Mouse (Mus musculus): Measurements from ENCODE around the gene Wfdc16. TPM values are rescaled to one million over a fixed set of nuclear protein-coding genes. Genes with fewer than 3 reads are reported as not detected.

Gene Wfdc16
- polyA plus RNA-seq, 1 experiment from 2014 or later = not detected

DNA sequence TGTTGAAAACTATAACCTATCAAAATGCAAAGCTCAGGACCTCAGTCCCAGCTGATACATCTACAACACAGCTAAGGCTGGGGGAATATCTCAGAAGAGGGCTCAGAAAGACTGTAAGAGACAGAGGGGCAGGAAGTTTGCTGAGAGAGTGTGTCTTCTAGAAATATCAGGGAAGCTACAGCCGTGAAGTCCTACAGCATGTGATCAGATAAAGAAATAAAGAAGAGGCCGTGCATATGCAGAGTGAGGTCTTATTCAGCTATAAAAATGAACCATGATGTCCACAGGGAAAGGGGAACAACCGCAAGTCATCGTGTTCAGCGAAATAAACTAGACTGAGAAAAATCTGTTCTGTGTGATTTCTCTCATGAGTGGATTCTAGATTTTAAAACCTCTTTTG is 31.7 kb upstream of the Wfdc16 start:
- no peak for DNase-seq (ENCODE audit: low spot score)
- no peaks in the 10 kb centered on the region for H3K36me3 ChIP-seq (ENCODE audit: control insufficient read depth, insufficient read depth, low read length)
- no peak overlapping the region for H3K9ac ChIP-seq (ENCODE audit: low read length)
- H3K9me3 ChIP-seq (ENCODE audit: control insufficient read depth, low read length) = no peaks in the 10 kb centered on the region; the same call in 1 of the 2 replicates
- no peak overlapping the region for H3K4me2 ChIP-seq (ENCODE audit: low read depth, severe bottlenecking)
- no peaks in the 10 kb centered on the region for H3K27me3 ChIP-seq (ENCODE audit: control insufficient read depth, insufficient read depth, low read length)
- no peaks in the 10 kb centered on the region for H3K4me1 ChIP-seq (ENCODE audit: control insufficient read depth, insufficient read depth, low read length)
- H3K27ac ChIP-seq (replicated peaks; ENCODE audit: low read depth, low read length) = no peak overlapping the region
- ATAC-seq (ENCODE audit: insufficient number of reproducible peaks, low FRiP score, low TSS enrichment, low read depth) = no peak
- WGBS = 88% methylated on average over 5 of the region's 5 CpGs
- H3K4me3 ChIP-seq (ENCODE audit: low read depth, low read length) = no peak overlapping the region

DNA sequence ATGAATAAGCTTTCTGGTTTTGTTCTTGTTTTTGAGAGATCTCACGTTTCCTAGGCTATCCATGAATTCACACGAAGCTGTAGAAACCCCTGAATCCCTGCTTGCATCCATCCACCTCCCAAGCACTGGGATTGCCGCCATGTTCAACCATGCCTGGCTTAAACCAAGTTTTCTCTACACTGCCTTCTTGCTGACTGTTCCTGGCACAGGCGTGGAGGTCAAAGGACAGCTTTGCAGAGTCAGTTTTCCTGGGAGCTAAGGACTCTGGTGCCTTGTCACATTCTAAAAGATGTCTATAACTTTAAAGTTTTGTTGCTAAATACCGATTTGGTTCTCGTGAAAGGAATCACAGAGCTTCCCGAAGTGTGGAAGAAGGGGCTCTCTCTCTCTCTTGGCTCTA is 26.3 kb upstream of the Wfdc16 start:
- DNase-seq (ENCODE audit: low spot score) (no peak), ATAC-seq (ENCODE audit: insufficient number of reproducible peaks, low FRiP score, low TSS enrichment, low read depth) (no peak)
- Histone ChIP-seq H3K9ac (ENCODE audit: low read length) (no peak overlapping the region), H3K4me3 (ENCODE audit: low read depth, low read length) (no peak overlapping the region), H3K36me3 (ENCODE audit: control insufficient read depth, insufficient read depth, low read length) (no peaks in the 10 kb centered on the region), H3K27ac (replicated peaks; ENCODE audit: low read depth, low read length) (no peak overlapping the region), H3K4me2 (ENCODE audit: low read depth, severe bottlenecking) (no peak overlapping the region), H3K27me3 (ENCODE audit: control insufficient read depth, insufficient read depth, low read length) (no peaks in the 10 kb centered on the region), H3K9me3 (ENCODE audit: control insufficient read depth, low read length) (no peaks in the 10 kb centered on the region; the same call in 1 of the 2 replicates), H3K4me1 (ENCODE audit: control insufficient read depth, insufficient read depth, low read length) (no peaks in the 10 kb centered on the region)
- WGBS = 89% methylated on average over 7 of the region's 7 CpGs

DNA sequence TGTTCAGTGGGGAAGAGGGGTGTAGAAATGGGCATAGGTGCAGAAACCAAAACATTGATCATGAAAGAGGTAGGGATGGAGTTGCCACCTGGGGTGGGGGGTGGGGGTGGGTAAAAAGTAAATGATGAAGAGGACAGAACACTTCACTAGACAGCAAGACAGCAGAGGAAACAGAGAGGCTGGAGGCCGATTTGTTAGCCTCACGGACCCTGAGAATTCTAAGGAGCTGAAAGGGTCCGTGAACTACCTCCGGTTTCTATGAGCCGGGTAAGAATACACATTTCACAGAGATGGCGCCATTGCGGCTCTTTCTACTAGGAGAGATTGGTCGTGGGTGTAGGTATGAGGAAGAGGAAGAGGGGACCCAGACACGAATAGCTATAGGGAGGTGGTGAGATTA is 17.9 kb upstream of the Wfdc16 start, which contains the start of gene Wfdc9:
TSS of gene Wfdc9 (minus strand) at position 101 of the 400 bp plus-strand sequence.
- H3K4me1 ChIP-seq (ENCODE audit: control insufficient read depth, insufficient read depth, low read length) = no peaks in the 10 kb centered on the region
- no peak within 1 kb of the TSS for H3K4me2 ChIP-seq (ENCODE audit: low read depth, severe bottlenecking)
- H3K27me3 ChIP-seq (ENCODE audit: control insufficient read depth, insufficient read depth, low read length) = no peaks in the 10 kb centered on the region
- WGBS = 87% methylated on average over 9 of the region's 9 CpGs
- ATAC-seq (ENCODE audit: insufficient number of reproducible peaks, low FRiP score, low TSS enrichment, low read depth) (no peak), DNase-seq (ENCODE audit: low spot score) (no peak)
- no peak within 1 kb of the TSS for H3K27ac ChIP-seq (replicated peaks; ENCODE audit: low read depth, low read length)
- H3K9ac ChIP-seq (ENCODE audit: low read length) = no peak within 1 kb of the TSS
- H3K4me3 ChIP-seq (ENCODE audit: low read depth, low read length) = no peak within 1 kb of the TSS
- no peaks in the 10 kb centered on the region for H3K9me3 ChIP-seq (ENCODE audit: control insufficient read depth, low read length)
- no peaks in the 10 kb centered on the region for H3K36me3 ChIP-seq (ENCODE audit: control insufficient read depth, insufficient read depth, low read length)

DNA sequence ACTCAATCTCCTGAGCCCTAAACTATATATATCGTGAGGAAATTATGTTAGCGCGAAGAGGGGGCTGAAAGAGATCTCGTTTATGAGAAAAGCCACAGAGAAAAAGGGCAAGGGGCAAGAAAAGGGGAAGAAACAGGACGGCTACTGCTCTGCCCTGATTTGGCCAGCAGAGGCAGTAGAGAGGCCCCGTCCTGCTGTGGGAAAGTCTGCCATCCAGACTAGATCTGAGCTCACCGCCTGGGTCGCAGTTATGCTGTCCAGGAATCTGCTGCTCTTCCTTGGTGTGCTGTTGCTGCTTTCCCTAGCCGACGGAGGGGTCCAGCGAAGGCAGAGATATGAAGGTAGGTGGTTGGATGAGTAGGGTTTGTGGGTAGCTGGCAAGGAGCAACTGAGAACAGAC is 17.3 kb upstream of the Wfdc16 start, which contains the start of gene Wfdc10:
TSS of gene Wfdc10 (plus strand) at position 189 of the 400 bp plus-strand sequence.
- WGBS = 17% methylated on average over 11 of the region's 11 CpGs
- Histone ChIP-seq H3K4me1 (ENCODE audit: control insufficient read depth, insufficient read depth, low read length) (no peaks in the 10 kb centered on the region), H3K27ac (replicated peaks; ENCODE audit: low read depth, low read length) (no peak within 1 kb of the TSS), H3K36me3 (ENCODE audit: control insufficient read depth, insufficient read depth, low read length) (no peaks in the 10 kb centered on the region), H3K27me3 (ENCODE audit: control insufficient read depth, insufficient read depth, low read length) (no peaks in the 10 kb centered on the region), H3K9ac (ENCODE audit: low read length) (no peak within 1 kb of the TSS), H3K4me3 (ENCODE audit: low read depth, low read length) (no peak within 1 kb of the TSS), H3K4me2 (ENCODE audit: low read depth, severe bottlenecking) (no peak within 1 kb of the TSS), H3K9me3 (ENCODE audit: control insufficient read depth, low read length) (no peaks in the 10 kb centered on the region)
- DNase-seq (ENCODE audit: low spot score) (peak; percentile 76), ATAC-seq (ENCODE audit: insufficient number of reproducible peaks, low FRiP score, low TSS enrichment, low read depth) (no peak)

DNA sequence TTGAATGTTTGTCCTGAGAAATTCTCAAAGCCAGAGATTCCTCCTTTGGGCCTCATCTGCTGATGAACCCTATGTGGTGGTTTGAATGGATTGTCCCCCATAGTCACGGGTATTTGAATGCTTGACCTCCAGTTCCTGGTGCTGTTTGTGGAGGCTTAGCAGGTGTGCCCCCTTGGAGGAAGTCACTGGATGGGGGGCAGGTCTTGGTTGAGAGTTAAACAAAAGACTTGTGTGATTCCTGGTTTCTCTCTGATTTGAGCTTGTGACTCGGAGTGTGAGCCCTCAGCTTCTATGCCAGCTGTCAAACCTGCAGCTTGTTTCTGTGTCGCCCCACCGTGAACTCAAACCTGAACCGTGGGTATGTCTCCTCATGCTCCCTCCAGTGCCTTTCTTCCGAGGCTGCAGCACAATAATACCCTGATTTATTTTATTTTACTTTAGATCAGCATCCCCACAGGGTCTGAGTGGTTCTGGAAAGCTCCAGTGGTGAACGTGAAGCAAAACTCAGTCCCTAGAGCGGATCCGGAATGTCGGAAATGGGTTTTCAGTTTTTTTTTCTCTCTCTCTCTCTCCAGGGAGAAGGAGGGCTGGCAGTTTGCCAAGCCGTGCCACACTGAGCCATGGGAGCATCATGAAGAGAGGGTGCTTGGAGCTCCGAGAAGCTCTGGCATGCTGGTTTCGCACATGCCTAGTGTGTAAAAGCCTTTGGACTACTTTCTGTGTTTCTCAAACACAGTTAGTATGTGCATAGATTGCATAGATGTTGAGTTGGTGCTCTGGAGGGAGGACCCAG is 3.5 kb upstream of the Wfdc16 start:
- DNase-seq (ENCODE audit: low spot score) (no peak), ATAC-seq (ENCODE audit: insufficient number of reproducible peaks, low FRiP score, low TSS enrichment, low read depth) (no peak)
- Histone ChIP-seq H3K4me1 (ENCODE audit: control insufficient read depth, insufficient read depth, low read length) (no peaks in the 10 kb centered on the region), H3K4me3 (ENCODE audit: low read depth, low read length) (no peak overlapping the region), H3K36me3 (ENCODE audit: control insufficient read depth, insufficient read depth, low read length) (no peaks in the 10 kb centered on the region), H3K4me2 (ENCODE audit: low read depth, severe bottlenecking) (no peak overlapping the region), H3K9me3 (ENCODE audit: control insufficient read depth, low read length) (no peaks in the 10 kb centered on the region), H3K27me3 (ENCODE audit: control insufficient read depth, insufficient read depth, low read length) (no peaks in the 10 kb centered on the region), H3K9ac (ENCODE audit: low read length) (no peak overlapping the region), H3K27ac (replicated peaks; ENCODE audit: low read depth, low read length) (no peak overlapping the region)
- 89% methylated on average over 13 of the region's 13 CpGs for WGBS

DNA sequence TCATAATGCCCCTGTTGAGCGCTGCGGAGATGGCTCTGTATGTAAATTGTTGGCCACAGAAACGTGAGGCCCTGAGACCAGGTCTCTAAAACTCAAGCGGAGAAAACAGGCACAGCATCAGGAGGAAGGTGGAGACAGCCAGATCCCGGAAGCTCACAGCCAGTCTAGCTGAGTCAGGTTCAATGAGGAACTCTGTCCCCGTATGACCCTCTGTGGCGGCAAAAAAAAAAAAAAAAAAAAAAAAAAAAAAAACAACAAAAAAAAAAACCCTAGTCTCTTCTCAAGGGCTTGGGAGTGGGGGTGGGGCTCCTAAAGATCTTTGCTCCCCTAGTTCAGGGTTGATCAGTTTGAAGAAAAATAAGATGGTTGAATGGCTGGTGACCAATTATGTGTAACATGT is 2.5 kb upstream of the Wfdc16 start:
- Histone ChIP-seq H3K9ac (ENCODE audit: low read length) (no peak overlapping the region), H3K9me3 (ENCODE audit: control insufficient read depth, low read length) (no peaks in the 10 kb centered on the region), H3K36me3 (ENCODE audit: control insufficient read depth, insufficient read depth, low read length) (no peaks in the 10 kb centered on the region), H3K27ac (replicated peaks; ENCODE audit: low read depth, low read length) (no peak overlapping the region), H3K27me3 (ENCODE audit: control insufficient read depth, insufficient read depth, low read length) (no peaks in the 10 kb centered on the region), H3K4me3 (ENCODE audit: low read depth, low read length) (no peak overlapping the region), H3K4me2 (ENCODE audit: low read depth, severe bottlenecking) (no peak overlapping the region), H3K4me1 (ENCODE audit: control insufficient read depth, insufficient read depth, low read length) (no peaks in the 10 kb centered on the region)
- WGBS = 63% methylated on average over 7 of the region's 7 CpGs
- ATAC-seq (ENCODE audit: insufficient number of reproducible peaks, low FRiP score, low TSS enrichment, low read depth) = no peak
- no peak for DNase-seq (ENCODE audit: low spot score)

DNA sequence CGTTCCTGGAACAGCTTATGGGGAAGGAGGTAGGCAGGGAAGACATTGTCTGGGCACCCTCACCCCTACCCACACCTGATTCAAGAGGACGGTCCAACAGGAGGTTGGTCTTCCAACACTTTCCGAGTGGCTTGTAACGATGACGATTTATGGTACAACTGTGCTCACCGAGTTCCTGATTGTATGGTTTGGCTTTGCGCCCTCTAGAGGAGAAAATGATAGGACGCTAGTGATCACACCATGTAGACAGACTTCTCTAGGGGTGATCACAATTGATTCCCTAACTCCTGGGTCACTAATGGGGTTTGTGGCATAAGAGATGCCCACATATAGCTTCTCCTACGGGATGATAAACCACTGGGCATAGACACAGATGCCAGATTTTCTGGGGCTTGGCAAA is 3.3 kb downstream of the Wfdc16 start:
- no peaks in the 10 kb centered on the region for H3K9me3 ChIP-seq (ENCODE audit: control insufficient read depth, low read length)
- H3K36me3 ChIP-seq (ENCODE audit: control insufficient read depth, insufficient read depth, low read length) = no peaks in the 10 kb centered on the region
- H3K4me1 ChIP-seq (ENCODE audit: control insufficient read depth, insufficient read depth, low read length) = no peaks in the 10 kb centered on the region
- no peak overlapping the region for H3K4me3 ChIP-seq (ENCODE audit: low read depth, low read length)
- no peak for DNase-seq (ENCODE audit: low spot score)
- no peak overlapping the region for H3K27ac ChIP-seq (replicated peaks; ENCODE audit: low read depth, low read length)
- no peak overlapping the region for H3K9ac ChIP-seq (ENCODE audit: low read length)
- no peaks in the 10 kb centered on the region for H3K27me3 ChIP-seq (ENCODE audit: control insufficient read depth, insufficient read depth, low read length)
- no peak for ATAC-seq (ENCODE audit: insufficient number of reproducible peaks, low FRiP score, low TSS enrichment, low read depth)
- 74% methylated on average over 9 of the region's 9 CpGs for WGBS
- no peak overlapping the region for H3K4me2 ChIP-seq (ENCODE audit: low read depth, severe bottlenecking)

DNA sequence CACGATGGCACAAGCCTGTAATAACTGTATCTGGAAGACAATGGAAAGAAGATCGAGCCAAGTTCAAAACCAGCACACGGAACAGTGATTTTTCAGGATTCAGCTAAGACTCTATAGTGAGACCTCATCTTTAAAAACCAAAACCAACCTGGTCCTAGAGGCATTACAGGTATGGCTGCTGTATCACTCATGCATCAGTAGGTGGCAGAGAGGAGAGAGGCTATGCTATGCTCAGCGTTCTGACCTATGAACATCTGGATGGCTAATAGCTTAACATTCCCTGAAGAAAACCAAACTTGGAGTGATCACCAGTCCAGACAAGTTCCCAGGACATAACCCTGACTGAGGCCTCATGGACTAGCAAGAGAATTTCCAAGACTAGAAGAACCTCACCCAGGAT is 16.8 kb downstream of the Wfdc16 start:
- H3K36me3 ChIP-seq (ENCODE audit: control insufficient read depth, insufficient read depth, low read length) = no peaks in the 10 kb centered on the region
- no peaks in the 10 kb centered on the region for H3K4me1 ChIP-seq (ENCODE audit: control insufficient read depth, insufficient read depth, low read length)
- H3K9ac ChIP-seq (ENCODE audit: low read length) = no peak overlapping the region
- H3K9me3 ChIP-seq (ENCODE audit: control insufficient read depth, low read length) = no peaks in the 10 kb centered on the region
- 78% methylated on average over 4 of the region's 4 CpGs for WGBS
- H3K4me2 ChIP-seq (ENCODE audit: low read depth, severe bottlenecking) = no peak overlapping the region
- no peak for ATAC-seq (ENCODE audit: insufficient number of reproducible peaks, low FRiP score, low TSS enrichment, low read depth)
- no peaks in the 10 kb centered on the region for H3K27me3 ChIP-seq (ENCODE audit: control insufficient read depth, insufficient read depth, low read length)
- H3K27ac ChIP-seq (replicated peaks; ENCODE audit: low read depth, low read length) = no peak overlapping the region
- no peak overlapping the region for H3K4me3 ChIP-seq (ENCODE audit: low read depth, low read length)
- no peak for DNase-seq (ENCODE audit: low spot score)

DNA sequence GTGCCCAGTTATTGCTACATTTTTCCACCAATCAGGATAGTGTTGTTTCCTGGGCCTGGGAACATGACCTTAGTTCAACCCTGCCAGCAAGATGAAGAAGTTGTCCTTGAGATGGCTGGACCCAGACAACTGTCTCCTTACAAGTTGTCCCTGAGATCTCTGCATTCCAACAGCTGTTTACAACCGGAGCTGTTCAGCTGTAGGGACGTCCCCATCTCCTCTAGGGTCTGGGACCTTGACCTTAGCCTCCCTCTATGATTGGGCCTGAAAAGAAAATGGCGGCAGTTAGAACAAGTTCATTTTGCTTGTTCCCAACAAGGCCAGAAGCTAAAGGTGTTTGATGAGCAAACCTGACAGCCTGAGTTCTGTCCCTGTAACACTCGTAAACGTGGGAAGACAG is 19.5 kb downstream of the Wfdc16 start:
- no peak overlapping the region for H3K27ac ChIP-seq (replicated peaks; ENCODE audit: low read depth, low read length)
- H3K9ac ChIP-seq (ENCODE audit: low read length) = no peak overlapping the region
- no peak overlapping the region for H3K4me2 ChIP-seq (ENCODE audit: low read depth, severe bottlenecking)
- no peaks in the 10 kb centered on the region for H3K27me3 ChIP-seq (ENCODE audit: control insufficient read depth, insufficient read depth, low read length)
- no peaks in the 10 kb centered on the region for H3K9me3 ChIP-seq (ENCODE audit: control insufficient read depth, low read length)
- no peak overlapping the region for H3K4me3 ChIP-seq (ENCODE audit: low read depth, low read length)
- no peaks in the 10 kb centered on the region for H3K4me1 ChIP-seq (ENCODE audit: control insufficient read depth, insufficient read depth, low read length)
- ATAC-seq (ENCODE audit: insufficient number of reproducible peaks, low FRiP score, low TSS enrichment, low read depth) (no peak), DNase-seq (ENCODE audit: low spot score) (no peak)
- no peaks in the 10 kb centered on the region for H3K36me3 ChIP-seq (ENCODE audit: control insufficient read depth, insufficient read depth, low read length)
- 81% methylated on average over 5 of the region's 5 CpGs for WGBS
